Mouse (Mus musculus) lung, adult 2 months (tissue): ENCODE measurements around the gene Hist1h2bc.

ENCODE experiments used
- CTCF ChIP-seq: fragments of 200-500 bp; IDR thresholded peaks from 2 replicates; pipeline ENCODE4 v1.5.1; 2011; ENCODE audit warnings: mild to moderate bottlenecking, low read length, control low read depth; ENCODE audit not compliant: insufficient read depth
- POLR2A ChIP-seq: fragments of 200-500 bp; IDR thresholded peaks from 2 replicates; pipeline ENCODE4 v1.6.1; 2011; ENCODE audit warnings: low read depth, mild to moderate bottlenecking, control low read depth, low read length, borderline replicate concordance; ENCODE audit errors: extremely low read depth

GRCm38 (mm10) chr13:23689459-23689858, 5.5 kb downstream of the Hist1h2bc start:
- no peak for TF ChIP-seq POLR2A
- TF ChIP-seq CTCF, result no peak
